Mouse (Mus musculus) layer of hippocampus, postnatal 36 days (tissue): ENCODE measurements around the gene Prrt1. TPM values are rescaled to one million over a fixed set of nuclear protein-coding genes. Genes with fewer than 3 reads are reported as not detected.

ENCODE experiments used
- DNase-seq, 2 experiments: peaks; one replicate each; pipeline ENCODE4 v3.0.0; 2022
- total RNA-seq, 2 experiments: library from RNA; stranded (reverse); gene quantifications; 2 replicates each; pipeline ENCODE4 v1.2.3; 2021

Prrt1 gene
- total RNA-seq, 2 experiments from 2014 or later, result 317 to 352 TPM

DNA sequence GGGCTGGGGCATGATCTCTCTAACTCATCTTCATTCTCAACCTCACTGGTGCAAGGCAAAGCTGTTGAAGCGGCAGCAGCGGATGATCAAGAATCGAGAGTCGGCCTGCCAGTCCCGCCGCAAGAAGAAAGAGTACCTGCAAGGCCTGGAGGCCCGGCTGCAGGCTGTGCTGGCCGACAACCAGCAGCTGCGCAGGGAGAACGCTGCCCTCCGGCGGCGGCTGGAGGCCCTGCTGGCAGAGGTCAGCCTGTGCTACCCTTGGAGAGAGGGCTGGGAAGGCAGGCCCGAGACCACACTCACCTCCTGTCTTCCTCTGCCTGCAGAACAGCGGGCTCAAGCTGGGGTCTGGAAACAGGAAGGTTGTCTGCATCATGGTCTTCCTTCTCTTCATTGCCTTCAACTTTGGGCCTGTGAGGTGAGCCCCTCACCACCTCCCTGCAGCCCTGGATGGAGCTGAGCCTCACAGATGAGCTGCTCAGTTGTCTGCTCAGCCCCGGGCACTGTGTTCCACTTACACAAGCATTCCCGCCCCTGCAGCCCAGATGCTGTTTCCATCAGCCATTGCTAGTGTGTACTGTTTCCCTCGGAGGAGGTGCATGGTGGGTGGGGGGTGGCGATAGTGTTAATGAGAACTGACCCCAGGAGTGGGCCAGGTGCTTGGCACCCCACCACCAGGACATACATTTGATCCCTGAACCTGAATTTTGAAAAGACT lies 22.3 kb downstream of the Prrt1 start:
- DNase-seq, result peak in 1 of 2 experiments; percentile 69

DNA sequence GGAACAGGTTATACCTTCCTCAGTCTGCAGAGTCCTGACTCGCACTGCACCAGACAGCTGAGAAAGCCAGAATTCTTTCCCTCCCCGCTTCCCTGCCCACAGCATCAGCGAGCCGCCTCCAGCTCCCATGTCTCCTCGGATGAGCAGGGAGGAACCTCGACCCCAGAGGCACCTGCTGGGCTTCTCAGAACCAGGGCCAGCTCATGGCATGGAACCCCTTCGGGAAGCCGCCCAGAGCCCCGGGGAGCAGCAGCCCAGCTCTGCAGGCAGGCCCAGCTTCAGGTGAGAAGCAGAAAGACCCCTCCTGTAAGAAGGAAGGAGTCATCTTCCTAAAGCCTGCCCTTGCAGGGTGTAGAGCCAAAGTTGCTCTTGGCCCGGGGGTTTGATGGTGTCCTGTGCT lies 23.2 kb downstream of the Prrt1 start:
- no peak for DNase-seq

DNA sequence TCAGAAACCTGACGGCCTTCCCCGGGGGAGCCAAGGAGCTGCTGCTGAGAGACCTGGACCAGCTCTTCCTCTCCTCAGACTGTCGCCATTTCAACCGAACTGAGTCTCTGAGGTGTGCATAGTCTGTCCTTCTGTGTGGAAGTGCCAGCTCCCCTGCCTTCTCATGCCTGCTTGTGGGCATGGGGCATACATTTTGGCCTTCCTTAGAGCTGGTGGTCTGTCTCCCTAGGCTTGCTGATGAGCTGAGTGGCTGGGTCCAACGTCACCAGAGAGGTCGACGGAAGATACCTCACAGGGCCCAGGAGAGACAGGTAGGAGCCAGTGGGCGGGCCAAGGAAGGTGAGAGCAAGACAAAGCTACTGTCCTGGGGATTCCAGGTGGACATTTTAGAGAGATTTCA lies 23.7 kb downstream of the Prrt1 start:
- no peak for DNase-seq

DNA sequence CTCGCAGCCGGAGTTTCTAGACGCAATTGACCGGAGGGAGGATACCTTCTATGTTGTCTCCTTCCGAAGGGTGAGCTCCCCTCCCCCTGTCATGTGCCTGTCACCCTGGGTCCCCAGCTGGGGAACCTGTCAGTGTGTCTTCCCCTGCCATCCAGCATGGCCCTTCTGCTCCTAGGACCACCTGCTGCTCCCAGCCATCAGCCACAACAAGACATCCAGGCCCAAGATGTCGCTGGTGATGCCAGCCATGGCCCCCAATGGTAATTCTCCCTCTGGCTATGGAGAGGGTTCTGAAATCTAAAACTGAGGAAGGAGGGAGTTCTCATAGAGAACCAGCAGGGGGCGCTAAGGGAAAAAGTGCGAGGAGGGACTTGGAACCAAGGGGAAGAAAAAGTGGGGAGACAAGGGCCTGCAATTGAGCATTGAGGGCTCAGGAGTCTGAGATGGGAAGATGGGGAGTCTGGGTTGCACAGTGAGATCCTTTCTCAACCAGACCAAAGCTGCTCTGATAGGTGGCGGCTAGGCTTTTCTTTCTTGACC lies 24.5 kb downstream of the Prrt1 start:
- peak in 1 of 2 experiments; percentile 66 for DNase-seq

DNA sequence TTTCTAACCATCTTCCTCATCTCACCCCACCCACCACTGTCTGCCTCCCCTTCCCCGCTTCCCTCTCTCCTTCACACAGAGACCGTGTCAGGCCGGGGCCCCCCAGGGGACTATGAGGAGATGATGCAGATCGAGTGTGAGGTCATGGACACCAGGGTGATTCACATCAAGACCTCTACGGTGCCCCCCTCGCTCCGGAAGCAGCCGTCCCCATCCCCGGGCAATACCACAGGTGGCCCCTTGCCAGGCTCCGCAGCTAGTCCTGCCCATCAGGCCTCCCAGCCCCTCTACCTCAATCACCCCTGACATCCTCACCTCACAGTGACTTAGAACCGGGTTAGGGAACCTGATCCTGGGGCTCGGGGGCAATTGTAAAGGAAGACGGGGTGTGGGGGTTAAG lies 25.1 kb downstream of the Prrt1 start:
- no peak for DNase-seq

DNA sequence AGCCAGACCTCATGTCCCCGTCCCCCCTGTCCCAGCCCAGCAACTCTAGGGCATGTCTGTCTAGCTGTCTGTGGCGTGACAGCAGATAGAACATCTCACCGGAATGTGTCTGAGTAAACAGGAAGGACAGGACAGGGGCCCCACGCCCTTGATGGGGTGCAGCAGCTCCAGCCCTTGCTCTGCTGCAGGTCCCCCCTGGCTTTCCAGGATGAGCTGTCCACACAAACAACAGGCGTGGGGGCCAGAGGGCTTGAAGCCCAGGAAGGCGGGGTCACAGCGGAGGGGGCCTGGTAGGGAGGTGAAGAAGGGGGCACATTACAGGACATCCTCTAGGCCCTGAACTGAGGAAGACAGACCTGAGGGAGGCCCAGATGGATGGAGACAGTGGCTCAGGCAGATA lies 25.8 kb downstream of the Prrt1 start:
- DNase-seq, result peak in 1 of 2 experiments; percentile 19

DNA sequence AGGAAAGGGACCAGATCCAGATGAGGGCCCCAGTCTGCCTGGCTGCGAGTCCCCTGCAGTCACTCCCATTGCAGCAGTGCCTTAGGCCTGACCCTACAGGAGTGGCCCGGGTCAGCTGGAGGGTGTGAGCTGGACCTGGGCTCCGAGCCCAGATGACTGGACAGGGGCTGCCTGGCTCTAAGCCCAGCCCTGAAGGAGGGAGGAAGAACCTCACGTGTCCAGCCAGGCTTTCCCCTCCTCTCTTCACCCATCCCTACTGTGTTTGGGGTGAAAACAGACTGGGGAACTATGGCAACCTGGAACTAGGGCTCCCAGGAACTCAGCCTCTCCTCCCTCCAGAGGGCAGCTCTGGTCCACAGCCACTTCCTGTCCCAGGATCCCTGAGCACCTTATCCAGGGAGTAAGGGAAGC lies 26.3 kb downstream of the Prrt1 start:
- peak in 1 of 2 experiments; percentile 66 for DNase-seq

DNA sequence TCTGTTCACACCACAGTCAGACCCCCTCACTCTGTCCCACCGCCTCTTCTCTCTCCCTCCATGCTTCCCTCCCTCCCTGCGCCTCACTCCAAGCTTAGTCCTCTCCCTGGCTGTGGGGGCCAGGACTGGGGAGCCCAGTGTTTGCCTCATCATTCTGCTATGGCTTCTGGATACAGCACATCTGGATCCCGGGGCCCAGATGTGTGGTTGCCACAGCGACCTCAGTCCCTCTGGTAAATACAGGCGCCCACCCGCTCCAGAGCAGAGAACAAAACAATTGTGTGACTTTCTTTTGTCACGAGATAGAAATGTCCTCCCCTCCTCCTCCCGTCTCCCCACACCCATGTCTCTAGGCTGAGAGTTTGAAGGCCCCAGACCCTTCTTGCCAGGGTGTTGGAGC lies 27.3 kb downstream of the Prrt1 start:
- DNase-seq, result no peak

DNA sequence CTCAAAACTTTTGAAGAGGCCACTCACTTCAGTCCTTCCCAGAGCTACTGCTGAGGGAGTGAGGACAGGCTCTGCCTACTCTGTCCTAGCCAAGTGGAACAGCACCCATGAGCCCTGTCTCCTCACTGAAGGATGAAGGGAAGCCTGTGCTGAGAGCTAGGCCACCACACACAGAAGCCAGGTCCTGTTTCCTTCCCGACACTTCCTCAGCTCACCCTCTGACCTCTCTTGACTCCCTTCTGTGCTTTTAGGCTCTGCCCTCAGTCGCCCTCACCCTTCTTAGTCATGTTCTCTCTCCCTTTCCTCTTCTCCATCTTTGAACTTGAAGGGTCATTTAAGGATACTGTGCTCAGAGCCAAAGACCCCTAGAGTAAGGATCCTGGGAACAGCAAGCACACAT lies 27.9 kb downstream of the Prrt1 start:
- no peak for DNase-seq

DNA sequence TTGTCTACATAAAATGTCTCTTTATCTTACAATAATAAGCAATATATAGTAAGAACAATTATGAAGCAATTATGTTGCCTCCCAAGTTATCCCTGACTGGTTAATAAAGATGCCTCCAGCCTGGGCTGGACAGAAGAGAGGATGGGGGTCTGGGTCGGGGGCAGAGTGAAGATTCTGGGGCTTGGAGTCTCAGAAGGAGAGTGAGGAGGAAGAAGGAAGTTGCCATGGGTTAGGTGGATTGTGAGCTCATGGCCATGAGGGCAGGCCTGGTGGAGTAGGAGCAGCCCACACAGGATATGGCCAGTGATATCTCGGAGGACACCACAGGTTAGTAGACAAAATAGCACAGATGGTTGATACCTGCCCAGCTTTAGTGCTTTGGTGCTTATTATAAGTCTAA lies 28.8 kb downstream of the Prrt1 start:
- no peak for DNase-seq

DNA sequence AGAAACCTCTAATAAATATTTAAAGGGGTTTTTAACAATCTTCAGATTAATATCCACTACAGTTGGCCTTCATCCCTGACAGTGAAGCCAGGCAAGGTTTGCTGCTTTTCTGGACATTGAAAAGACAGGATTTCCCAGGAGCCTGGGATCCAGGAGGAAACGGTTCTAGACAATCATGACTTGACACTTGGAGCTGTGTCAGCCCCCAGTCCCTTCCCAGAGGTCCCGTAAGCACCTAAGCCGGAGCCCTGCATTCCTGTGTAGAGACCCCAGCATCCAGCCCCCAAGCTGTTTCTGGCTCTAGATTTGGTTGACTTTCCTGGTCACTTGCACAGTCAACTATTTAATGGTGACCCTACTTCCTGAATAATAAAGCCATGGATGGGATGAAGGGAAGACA lies 29.3 kb downstream of the Prrt1 start:
- DNase-seq, result no peak

DNA sequence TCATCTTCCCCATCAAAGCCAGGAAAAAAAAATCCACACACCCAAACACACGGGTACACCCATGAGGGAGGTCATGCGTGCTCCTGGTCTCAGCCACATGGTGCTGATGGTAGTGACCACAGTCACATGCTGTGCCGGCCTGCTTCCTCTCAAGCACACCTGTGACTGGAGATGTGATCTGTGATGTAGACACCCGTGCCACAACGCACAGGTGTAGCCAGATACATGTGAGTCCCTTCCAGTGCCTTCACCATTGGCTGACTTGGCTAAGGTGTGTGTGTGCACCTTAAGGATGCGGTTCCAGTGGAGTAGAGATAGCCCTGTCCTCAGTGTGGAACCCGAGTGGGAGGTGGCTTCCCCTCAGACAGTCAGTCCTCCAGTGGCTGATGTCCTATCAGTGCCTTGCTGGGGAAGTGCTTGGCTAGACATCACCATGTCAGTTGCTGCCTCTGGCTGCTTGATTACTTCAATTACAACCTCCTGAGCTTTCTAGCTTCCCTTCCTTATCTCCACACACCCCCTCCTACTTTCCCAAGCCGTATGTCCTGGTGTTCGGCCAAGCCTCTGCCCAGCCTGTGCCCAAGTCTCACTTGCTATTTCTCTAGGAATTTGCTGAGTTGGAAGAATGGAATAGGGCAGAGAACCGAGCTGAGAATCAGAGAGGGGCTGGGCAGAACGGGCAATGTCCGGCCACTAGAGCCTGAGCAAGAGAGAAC lies 30.0 kb downstream of the Prrt1 start:
- no peak for DNase-seq

DNA sequence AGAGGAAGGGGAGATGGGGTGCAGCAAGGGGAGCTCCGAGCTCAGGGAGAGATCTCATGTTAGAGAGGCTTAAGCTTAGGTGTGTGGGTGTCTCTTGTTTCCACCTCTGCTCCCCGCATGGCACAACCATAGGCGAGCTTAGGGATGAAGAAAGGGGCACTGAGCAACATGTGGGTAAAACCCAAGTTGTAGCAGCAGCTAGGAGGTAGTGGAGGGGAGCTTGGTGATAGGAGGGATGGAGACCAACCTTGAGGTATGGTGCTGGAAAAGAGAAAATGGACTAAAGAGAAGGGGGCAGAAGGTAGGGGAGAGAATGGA lies 30.5 kb downstream of the Prrt1 start:
- no peak for DNase-seq

DNA sequence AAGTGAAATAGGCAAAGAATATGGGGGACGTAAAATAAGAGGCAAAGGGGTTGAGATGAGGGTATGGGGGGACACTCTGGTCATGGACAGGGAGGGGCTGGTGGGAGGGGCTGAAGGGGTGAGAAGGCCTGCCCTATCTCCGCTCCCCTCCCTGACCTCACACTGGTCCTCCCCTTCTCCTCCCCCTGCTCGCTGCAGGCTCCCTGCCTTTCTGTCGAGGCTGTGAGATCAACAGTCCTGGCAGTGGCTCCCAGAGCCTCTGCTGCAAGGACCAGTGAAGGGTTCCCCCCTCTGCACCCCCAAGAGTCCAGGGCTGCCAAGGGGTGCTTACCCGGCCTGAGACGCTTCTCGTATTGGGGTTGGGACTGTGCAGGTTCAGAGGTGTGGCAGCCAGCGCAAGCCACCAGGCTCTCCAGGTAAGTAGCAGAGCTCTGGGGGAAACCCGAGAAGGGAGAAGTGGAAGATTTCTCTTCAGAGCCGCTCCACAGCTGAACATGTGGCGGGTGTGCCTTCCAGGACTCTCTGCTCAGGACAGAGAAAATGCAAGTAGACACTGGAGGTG lies 31.0 kb downstream of the Prrt1 start:
- DNase-seq, result no peak

DNA sequence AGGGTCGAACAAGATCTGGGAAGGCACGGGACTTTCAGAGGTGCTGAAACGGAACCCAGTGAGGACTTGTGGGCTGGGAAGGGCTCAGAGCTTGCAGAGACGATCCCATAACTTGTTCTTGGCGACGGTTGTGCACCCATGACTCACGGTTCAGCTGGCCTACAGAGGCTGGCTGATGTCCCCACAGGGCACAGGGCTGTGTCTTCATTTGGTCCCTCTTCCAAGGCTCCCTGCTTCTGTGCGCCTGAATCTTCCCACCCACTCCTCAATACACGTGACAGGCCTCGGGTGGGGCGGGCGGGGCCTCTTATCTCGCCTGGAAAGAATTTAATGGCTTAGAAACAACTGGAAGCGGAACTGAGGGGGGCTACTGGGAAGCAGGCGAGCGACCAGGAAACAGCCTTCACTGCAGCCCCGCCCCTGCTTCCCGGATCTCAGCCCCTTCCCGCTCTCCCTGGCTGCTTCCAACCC lies 31.8 kb downstream of the Prrt1 start:
- DNase-seq, result no peak

DNA sequence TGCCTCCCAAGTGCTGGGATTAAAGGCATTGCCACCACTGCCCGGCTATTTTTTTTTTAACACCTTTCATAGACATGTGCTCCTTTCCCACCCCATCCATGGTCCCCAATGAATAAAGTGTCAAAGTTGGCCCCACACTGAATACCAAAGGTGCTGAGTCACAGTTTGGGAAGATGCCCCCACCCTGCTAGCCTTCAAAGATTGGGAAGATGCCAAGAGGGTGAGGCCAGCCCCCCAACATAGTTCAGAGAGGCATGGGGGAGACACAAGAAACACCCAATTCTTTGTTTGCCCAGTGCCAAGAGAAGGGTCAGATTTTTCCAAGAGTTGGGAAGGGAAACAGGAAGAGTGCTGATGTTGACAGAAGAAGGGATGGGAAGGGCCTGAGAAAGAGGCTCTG lies 33.1 kb downstream of the Prrt1 start:
- DNase-seq, result no peak

DNA sequence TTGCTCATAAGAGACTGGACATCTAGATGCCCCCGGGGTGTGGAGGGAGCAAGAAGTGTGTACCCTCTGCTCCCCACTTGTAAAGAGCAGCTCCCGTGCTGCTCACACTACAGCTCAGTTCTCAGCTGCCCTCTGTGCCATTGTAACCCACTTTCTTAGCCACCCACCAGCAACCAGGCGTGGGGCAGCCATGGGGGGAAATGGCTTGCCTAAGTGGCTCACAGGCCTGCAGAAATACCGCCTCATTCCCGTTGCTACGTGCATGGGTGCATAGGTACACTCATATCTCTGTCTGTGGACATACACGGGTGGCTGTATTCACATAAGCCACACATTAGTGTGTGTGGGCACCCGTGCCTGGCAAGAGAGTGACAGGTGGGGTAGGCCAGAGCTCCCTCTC lies 33.6 kb downstream of the Prrt1 start:
- DNase-seq, result no peak

DNA sequence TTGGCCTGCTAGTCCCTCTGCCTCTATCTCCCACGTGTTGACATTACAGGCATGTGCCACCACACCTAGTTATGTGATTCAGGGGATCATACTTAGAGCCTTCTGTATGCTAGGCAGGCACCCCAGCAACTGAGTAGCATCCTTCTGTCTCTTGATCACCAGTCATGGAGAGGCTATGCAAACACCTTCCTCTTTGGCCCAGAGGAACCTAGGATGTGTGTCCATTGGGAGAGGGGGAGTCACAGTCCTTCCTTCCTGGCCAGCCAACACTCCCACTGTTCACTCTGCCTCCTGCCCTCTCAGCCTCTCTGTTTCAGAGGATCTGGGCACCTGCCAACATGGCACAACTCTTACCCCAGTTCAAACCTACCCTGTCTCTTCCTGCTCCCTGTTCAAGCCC lies 34.2 kb downstream of the Prrt1 start:
- DNase-seq, result no peak

DNA sequence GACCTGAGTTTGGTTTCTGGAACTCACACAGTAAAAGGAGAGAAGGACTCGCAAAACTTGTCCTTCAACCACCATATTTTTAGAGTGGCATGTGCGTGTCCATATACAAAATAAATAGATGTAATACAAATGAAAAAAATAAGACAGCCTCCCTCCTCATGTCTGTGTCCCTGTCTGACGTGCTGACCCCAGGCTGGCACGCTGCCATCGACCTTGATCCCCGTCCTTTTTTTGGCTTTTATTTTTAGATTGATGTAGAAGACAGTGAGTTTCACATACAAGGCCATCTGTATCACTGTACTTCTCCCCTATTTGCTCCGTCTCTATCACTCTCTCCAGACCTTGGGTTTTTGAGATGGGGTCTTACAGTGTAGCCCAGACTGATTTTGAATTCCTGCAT lies 35.1 kb downstream of the Prrt1 start:
- no peak for DNase-seq

DNA sequence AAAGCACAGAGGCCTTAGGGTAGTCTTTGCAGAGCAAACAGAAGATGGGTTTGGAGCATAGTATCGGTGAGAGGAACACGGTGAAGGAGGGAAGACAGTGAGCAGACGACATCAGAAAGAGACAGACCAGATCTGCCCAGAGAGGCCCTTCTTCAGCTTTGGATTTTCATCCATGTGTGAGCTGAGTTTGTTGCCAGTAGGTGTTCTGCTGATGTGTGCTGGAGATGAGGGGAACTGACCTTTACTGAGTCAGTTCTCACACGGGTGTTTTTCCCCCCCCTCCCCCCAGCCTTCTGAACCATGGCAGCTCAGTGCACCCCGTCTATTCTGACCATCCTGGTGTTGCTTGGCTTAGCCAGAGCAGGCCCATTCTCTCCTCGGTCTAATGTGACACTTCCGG lies 40.9 kb downstream of the Prrt1 start, which contains the start of gene Tnxb:
Tnxb (plus strand) TSS at position 301 of the 400 bp plus-strand sequence.
- DNase-seq, result no peak

DNA sequence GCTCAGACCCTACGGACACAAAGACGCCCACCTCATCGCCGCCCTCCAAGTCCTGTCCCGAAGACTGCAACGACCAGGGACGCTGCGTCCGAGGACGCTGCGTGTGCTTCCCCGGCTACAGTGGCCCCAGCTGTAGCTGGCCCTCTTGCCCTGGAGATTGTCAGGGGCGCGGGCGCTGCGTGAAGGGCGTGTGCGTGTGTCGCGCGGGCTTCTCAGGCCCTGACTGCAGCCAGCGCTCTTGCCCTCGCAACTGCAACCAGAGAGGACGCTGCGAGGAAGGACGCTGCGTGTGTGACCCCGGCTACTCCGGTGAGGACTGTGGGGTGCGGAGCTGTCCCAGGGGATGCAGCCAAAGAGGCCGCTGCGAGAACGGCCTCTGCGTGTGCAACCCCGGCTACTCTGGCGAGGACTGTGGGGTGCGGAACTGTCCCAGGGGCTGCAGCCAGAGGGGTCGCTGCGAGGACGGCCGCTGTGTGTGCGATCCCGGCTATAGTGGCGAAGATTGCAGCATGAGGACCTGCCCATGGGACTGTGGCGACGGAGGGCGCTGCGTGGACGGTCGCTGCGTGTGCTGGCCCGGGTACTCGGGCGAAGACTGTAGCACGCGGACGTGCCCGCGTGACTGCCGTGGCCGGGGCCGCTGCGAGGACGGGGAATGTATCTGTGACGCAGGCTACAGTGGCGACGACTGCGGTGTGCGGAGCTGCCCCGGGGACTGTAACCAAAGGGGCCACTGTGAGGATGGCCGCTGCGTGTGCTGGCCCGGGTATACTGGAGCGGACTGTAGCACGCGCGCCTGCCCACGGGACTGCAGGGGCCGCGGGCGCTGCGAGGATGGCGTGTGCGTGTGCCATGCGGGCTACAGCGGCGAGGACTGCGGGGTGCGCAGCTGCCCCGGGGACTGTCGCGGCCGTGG lies 42.1 kb downstream of the Prrt1 start:
- no peak for DNase-seq

DNA sequence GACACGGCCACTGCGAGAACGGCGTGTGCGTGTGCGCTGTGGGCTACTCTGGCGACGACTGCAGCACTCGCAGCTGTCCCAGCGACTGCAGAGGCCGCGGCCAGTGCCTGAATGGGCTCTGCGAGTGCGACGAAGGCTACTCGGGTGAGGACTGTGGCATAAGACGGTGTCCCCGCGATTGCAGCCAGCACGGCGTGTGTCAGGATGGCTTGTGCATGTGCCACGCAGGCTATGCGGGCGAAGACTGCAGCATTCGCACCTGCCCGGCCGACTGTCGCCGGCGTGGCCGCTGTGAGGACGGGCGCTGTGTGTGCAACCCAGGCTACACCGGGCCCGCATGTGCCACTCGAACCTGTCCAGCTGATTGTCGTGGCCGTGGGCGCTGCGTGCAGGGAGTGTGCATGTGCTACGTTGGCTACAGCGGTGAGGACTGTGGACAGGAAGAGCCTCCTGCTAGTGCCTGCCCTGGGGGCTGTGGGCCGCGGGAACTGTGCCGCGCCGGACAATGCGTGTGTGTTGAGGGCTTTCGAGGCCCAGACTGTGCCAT lies 43.0 kb downstream of the Prrt1 start:
- no peak for DNase-seq
